Mouse (Mus musculus) embryonic facial prominence, embryonic 14.5 days (tissue): ENCODE results near the gene Rps19. TPM values are rescaled to one million over a fixed set of nuclear protein-coding genes. Genes with fewer than 3 reads are reported as not detected.

Experiments used
- ATAC-seq: fragments of 200-750 bp; cut with Nextera tagmentation; 2 replicates; pipeline ENCODE4 v1.8.0; 2017; ENCODE audit warnings: low read depth, moderate number of reproducible peaks, moderate TSS enrichment
- DNase-seq: peaks from one replicate; pipeline ENCODE4 v3.0.0-alpha.2; 2015; ENCODE audit warnings: low spot score
- H3K27ac ChIP-seq: fragments of 300-500 bp; sonication (generic); replicated peaks from 2 replicates; pipeline ENCODE4 v1.5.1; 2014; ENCODE audit warnings: low read depth, mild to moderate bottlenecking, low read length, moderate library complexity
- H3K27me3 ChIP-seq: fragments of 300-500 bp; sonication (generic); replicated peaks from 2 replicates; pipeline ENCODE4 v1.6.1; 2014; ENCODE audit warnings: low read length; ENCODE audit not compliant: control insufficient read depth, insufficient read depth
- H3K36me3 ChIP-seq: fragments of 300-500 bp; sonication (generic); 2 replicates; pipeline ENCODE4 v1.6.1; 2014; ENCODE audit warnings: low read length, mixed read lengths; ENCODE audit not compliant: control insufficient read depth, insufficient read depth
- H3K4me1 ChIP-seq: fragments of 300-500 bp; sonication (generic); 2 replicates; pipeline ENCODE4 v1.6.1; 2014; ENCODE audit warnings: antibody characterized with exemption, low read length; ENCODE audit not compliant: control insufficient read depth, insufficient read depth
- H3K4me2 ChIP-seq: fragments of 300-500 bp; sonication (generic); 2 replicates; pipeline ENCODE4 v1.6.1; 2014; ENCODE audit warnings: low read depth, mild to moderate bottlenecking, low read length, moderate library complexity, mixed read lengths
- H3K4me3 ChIP-seq: fragments of 300-500 bp; sonication (generic); 2 replicates; pipeline ENCODE4 v1.5.1; 2014; ENCODE audit warnings: low read depth, mild to moderate bottlenecking, low read length
- H3K9ac ChIP-seq: fragments of 300-500 bp; sonication (generic); 2 replicates; pipeline ENCODE4 v1.6.1; 2014; ENCODE audit warnings: low read depth, mild to moderate bottlenecking, low read length, moderate library complexity, mixed read lengths
- H3K9me3 ChIP-seq: fragments of 300-500 bp; sonication (generic); 2 replicates; pipeline ENCODE4 v1.6.1; 2016; ENCODE audit warnings: low read length; ENCODE audit not compliant: control insufficient read depth
- WGBS: fragments of 180-500 bp; shearing (Covaris S2); extraction: QIAGEN DNeasy Blood & Tissue Kit; methylation state at CpG from one replicate; pipeline ENCODE4 v1.1.7; 2014; 5-methylcytosine and 5-hydroxymethylcytosine counted together
- polyA plus RNA-seq: library from polyadenylated mRNA; unstranded; fragments of >200 nt; fragmentation: Nextera tagmentation; extraction: Ambion mirVana; gene quantifications from 2 replicates; pipeline ENCODE4 v1.2.1, GENCODE M21; 2014

The Rps19 gene
- polyA plus RNA-seq, 1 experiment from 2014 or later, result 3,017 TPM

- Histone ChIP-seq H3K4me1 (peaks cover 14% of the 10 kb centered on the region), H3K9me3 (no peaks in the 10 kb centered on the region), H3K27me3 (no peaks in the 10 kb centered on the region), H3K4me2 (no peak overlapping the region), H3K9ac (no peak overlapping the region), H3K36me3 (peaks cover 23% of the 10 kb centered on the region), H3K4me3 (no peak overlapping the region), H3K27ac (no peak overlapping the region)
- WGBS, result 90% methylated on average over 9 of the region's 9 CpGs
- DNase-seq (no peak), ATAC-seq (no peak)
Measured at GRCm38 (mm10) chr7:24882416-24883199, 1.6 kb upstream of the Rps19 start.

- peaks cover 45% of the 10 kb centered on the region for H3K36me3 ChIP-seq
- H3K27me3 ChIP-seq, result no peaks in the 10 kb centered on the region
- H3K27ac ChIP-seq, result peak overlapping the region; percentile 92
- ATAC-seq (no peak), DNase-seq (no peak)
- WGBS, result under 1% methylated on average over 35 of the region's 47 CpGs
- peaks cover 14% of the 10 kb centered on the region for H3K4me1 ChIP-seq
- H3K9ac ChIP-seq, result peak overlapping the region; percentile 100
- no peaks in the 10 kb centered on the region for H3K9me3 ChIP-seq
- peak overlapping the region; percentile 87 for H3K4me2 ChIP-seq
- peak overlapping the region; percentile 99 for H3K4me3 ChIP-seq
Measured at GRCm38 (mm10) chr7:24884693-24885291, 621 bp downstream of the Rps19 start.

- peak overlapping the region; percentile 99 for H3K4me3 ChIP-seq
- H3K9ac ChIP-seq, result peak overlapping the region; percentile 100
- no peaks in the 10 kb centered on the region for H3K27me3 ChIP-seq
- peak overlapping the region; percentile 87 for H3K4me2 ChIP-seq
- H3K4me1 ChIP-seq, result peaks cover 14% of the 10 kb centered on the region
- WGBS, result 35% methylated on average over 12 of the region's 12 CpGs
- H3K9me3 ChIP-seq, result no peaks in the 10 kb centered on the region
- DNase-seq, result no peak
- no peak for ATAC-seq
- peak overlapping the region; percentile 92 for H3K27ac ChIP-seq
- H3K36me3 ChIP-seq, result peaks cover 54% of the 10 kb centered on the region
Measured at GRCm38 (mm10) chr7:24885468-24886307, 1.5 kb downstream of the Rps19 start.

GRCm38 (mm10) chr7:24886308-24886633 lies 2.1 kb downstream of the Rps19 start:
- ATAC-seq (no peak), DNase-seq (no peak)
- peak overlapping the region; percentile 99 for H3K4me3 ChIP-seq
- peaks cover 14% of the 10 kb centered on the region for H3K4me1 ChIP-seq
- 50% methylated on average over 3 of the region's 4 CpGs for WGBS
- peaks cover 59% of the 10 kb centered on the region for H3K36me3 ChIP-seq
- H3K27me3 ChIP-seq, result no peaks in the 10 kb centered on the region
- peak overlapping the region; percentile 39; the same call in 1 of the 2 replicates for H3K27ac ChIP-seq
- peak overlapping the region; percentile 100 for H3K9ac ChIP-seq
- no peaks in the 10 kb centered on the region for H3K9me3 ChIP-seq
- peak overlapping the region; percentile 87 for H3K4me2 ChIP-seq

GRCm38 (mm10) chr7:24887096-24887495 lies 2.9 kb downstream of the Rps19 start:
- WGBS, result 69% methylated on average over 4 of the region's 4 CpGs
- ATAC-seq (no peak), DNase-seq (no peak)
- H3K27me3 ChIP-seq, result no peaks in the 10 kb centered on the region
- H3K9ac ChIP-seq, result peak overlapping the region; percentile 100
- H3K4me3 ChIP-seq, result peak overlapping the region; percentile 99; the same call in 1 of the 2 replicates
- H3K9me3 ChIP-seq, result no peaks in the 10 kb centered on the region
- H3K36me3 ChIP-seq, result peaks cover 63% of the 10 kb centered on the region
- peak overlapping the region; percentile 87 for H3K4me2 ChIP-seq
- H3K4me1 ChIP-seq, result peaks cover 14% of the 10 kb centered on the region
- H3K27ac ChIP-seq, result no peak overlapping the region

GRCm38 (mm10) chr7:24889431-24890220 lies 5.5 kb downstream of the Rps19 start:
- no peak for DNase-seq
- Histone ChIP-seq H3K9me3 (no peaks in the 10 kb centered on the region), H3K4me3 (no peak overlapping the region), H3K36me3 (peaks cover 63% of the 10 kb centered on the region), H3K4me1 (peaks cover 14% of the 10 kb centered on the region), H3K27me3 (no peaks in the 10 kb centered on the region), H3K4me2 (no peak overlapping the region), H3K27ac (no peak overlapping the region), H3K9ac (no peak overlapping the region)
- peak; percentile 1; the same call in 1 of the 2 replicates for ATAC-seq
- 87% methylated on average over 6 of the region's 6 CpGs for WGBS

GRCm38 (mm10) chr7:24890281-24891216 lies 6.4 kb downstream of the Rps19 start:
- no peaks in the 10 kb centered on the region for H3K27me3 ChIP-seq
- H3K4me2 ChIP-seq, result no peak overlapping the region
- H3K27ac ChIP-seq, result no peak overlapping the region
- ATAC-seq (peak; percentile 58), DNase-seq (peak; percentile 89)
- WGBS, result 33% methylated on average over 10 of the region's 10 CpGs
- H3K36me3 ChIP-seq, result peaks cover 61% of the 10 kb centered on the region
- no peaks in the 10 kb centered on the region for H3K9me3 ChIP-seq
- H3K4me1 ChIP-seq, result peaks cover 13% of the 10 kb centered on the region
- no peak overlapping the region for H3K4me3 ChIP-seq
- H3K9ac ChIP-seq, result no peak overlapping the region
